Mouse (Mus musculus) erythroblast, embryonic 14.5 days (primary cell): ENCODE results near the gene Pdlim3. TPM values are rescaled to one million over a fixed set of nuclear protein-coding genes. Genes with fewer than 3 reads are reported as not detected.

Experiments
- H3K27me3 ChIP-seq: 2 replicates; pipeline ENCODE4 v1.6.1; 2012; ENCODE audit warnings: inconsistent platforms; ENCODE audit not compliant: control insufficient read depth
- H3K36me3 ChIP-seq: 2 replicates; pipeline ENCODE4 v1.6.1; 2012; ENCODE audit warnings: mild to moderate bottlenecking, inconsistent platforms; ENCODE audit not compliant: control insufficient read depth
- H3K4me1 ChIP-seq: 2 replicates; pipeline ENCODE4 v1.6.1; 2012; ENCODE audit warnings: inconsistent platforms; ENCODE audit not compliant: control insufficient read depth
- H3K4me3 ChIP-seq: replicated peaks from 2 replicates; pipeline ENCODE3; 2012; ENCODE audit warnings: moderate library complexity, mild to moderate bottlenecking, inconsistent platforms
- H3K9me3 ChIP-seq: 2 replicates; pipeline ENCODE4 v1.6.1; 2012; ENCODE audit warnings: low read length, inconsistent platforms, mixed read lengths; ENCODE audit not compliant: control insufficient read depth
- GATA1 ChIP-seq: IDR thresholded peaks from 2 replicates; pipeline ENCODE4 v1.6.1; 2012; ENCODE audit warnings: low read length, inconsistent platforms, mixed read lengths
- TAL1 ChIP-seq: IDR thresholded peaks from 3 replicates; pipeline ENCODE4 v1.6.1; 2012; ENCODE audit warnings: low read length, inconsistent platforms, mixed read lengths
- polyA plus RNA-seq: library from polyadenylated mRNA; stranded (reverse); fragments of >175 nt; gene quantifications from 2 replicates; pipeline ENCODE4 v1.2.3, GENCODE M21; 2012

The Pdlim3 gene
- polyA plus RNA-seq, 1 experiment, result not detected

GRCm38 (mm10) chr8:45922116-45922515 is 36.9 kb downstream of the Pdlim3 start:
- Histone ChIP-seq H3K36me3 (no peaks in the 10 kb centered on the region), H3K4me1 (no peaks in the 10 kb centered on the region), H3K27me3 (no peaks in the 10 kb centered on the region), H3K9me3 (peaks cover 19% of the 10 kb centered on the region), H3K4me3 (no peak overlapping the region)
- TF ChIP-seq GATA1 (no peak), TAL1 (no peak)

- H3K27me3 ChIP-seq, result no peaks in the 10 kb centered on the region
- H3K36me3 ChIP-seq, result no peaks in the 10 kb centered on the region
- no peak within 1 kb of the TSS for H3K4me3 ChIP-seq
- TF ChIP-seq TAL1, result no peak
- TF ChIP-seq GATA1, result no peak
- peaks cover 2% of the 10 kb centered on the region; the same call in 1 of the 2 replicates for H3K4me1 ChIP-seq
- no peaks in the 10 kb centered on the region; the same call in 1 of the 2 replicates for H3K9me3 ChIP-seq
Measured at GRCm38 (mm10) chr8:45934582-45935014, 49.3 kb downstream of the Pdlim3 start, which contains the start of gene Ccdc110. Gene Ccdc110 (plus strand): TSS chr8:45934619.

GRCm38 (mm10) chr8:45936986-45937385 is 51.7 kb downstream of the Pdlim3 start:
- Histone ChIP-seq H3K9me3 (no peaks in the 10 kb centered on the region), H3K4me3 (no peak overlapping the region), H3K36me3 (no peaks in the 10 kb centered on the region), H3K27me3 (no peaks in the 10 kb centered on the region), H3K4me1 (peaks cover 2% of the 10 kb centered on the region; the same call in 1 of the 2 replicates)
- no peak for TF ChIP-seq TAL1
- no peak for TF ChIP-seq GATA1

- Histone ChIP-seq H3K9me3 (no peaks in the 10 kb centered on the region), H3K4me3 (no peak overlapping the region), H3K36me3 (no peaks in the 10 kb centered on the region), H3K27me3 (no peaks in the 10 kb centered on the region), H3K4me1 (no peaks in the 10 kb centered on the region)
- TF ChIP-seq GATA1, result no peak
- TF ChIP-seq TAL1, result no peak
Measured at GRCm38 (mm10) chr8:45946283-45946682, 61.0 kb downstream of the Pdlim3 start.

- Histone ChIP-seq H3K4me1 (no peaks in the 10 kb centered on the region), H3K9me3 (no peaks in the 10 kb centered on the region), H3K4me3 (no peak overlapping the region), H3K27me3 (no peaks in the 10 kb centered on the region), H3K36me3 (no peaks in the 10 kb centered on the region)
- TF ChIP-seq TAL1 (no peak), GATA1 (no peak)
Measured at GRCm38 (mm10) chr8:45950622-45951021, 65.4 kb downstream of the Pdlim3 start.

Other genes starting within 250 kb of the Pdlim3 start
- gene Ccdc110, start 49.2 kb downstream of the Pdlim3 start, polyA plus RNA-seq, result not detected in 2 replicates
- 0.03 TPM in 1 of 2 replicates, not detected in the other for gene 1700029J07Rik, start 89.8 kb downstream of the Pdlim3 start, polyA plus RNA-seq
- 0.07 and 0.20 TPM in 2 replicates for gene Ufsp2, start 90.1 kb downstream of the Pdlim3 start, polyA plus RNA-seq
- not detected in 2 replicates for gene Lrp2bp, start 113.8 kb downstream of the Pdlim3 start, polyA plus RNA-seq
- gene Ankrd37, start 120.2 kb downstream of the Pdlim3 start, polyA plus RNA-seq, result 0.30 and 0.45 TPM in 2 replicates